Mouse (Mus musculus) forebrain, embryonic 14.5 days (tissue): ENCODE data around the gene Tle3. TPM values are rescaled to one million over a fixed set of nuclear protein-coding genes. Genes with fewer than 3 reads are reported as not detected.

ENCODE experiments used
- ATAC-seq: fragments of 200-750 bp; cut with Nextera tagmentation; 2 replicates; pipeline ENCODE4 v1.8.0; 2017; ENCODE audit warnings: mild to moderate bottlenecking, moderate library complexity
- DNase-seq: peaks from one replicate; pipeline ENCODE4 v3.0.0-alpha.2; 2015; ENCODE audit warnings: low spot score
- H3K27ac ChIP-seq: fragments of 300-500 bp; sonication (generic); 2 replicates; pipeline ENCODE4 v1.5.1; 2014; ENCODE audit warnings: low read depth, mild to moderate bottlenecking, control low read depth, low read length, moderate library complexity
- H3K27me3 ChIP-seq: fragments of 300-500 bp; sonication (generic); replicated peaks from 2 replicates; pipeline ENCODE4 v1.6.1; 2014; ENCODE audit warnings: low read length, control low read depth, mixed read lengths; ENCODE audit not compliant: control insufficient read depth, insufficient read depth
- H3K36me3 ChIP-seq: fragments of 300-500 bp; sonication (generic); 2 replicates; pipeline ENCODE4 v1.6.1; 2014; ENCODE audit warnings: low read length, control low read depth; ENCODE audit not compliant: control insufficient read depth, insufficient read depth
- H3K4me1 ChIP-seq: fragments of 300-500 bp; sonication (generic); 2 replicates; pipeline ENCODE4 v1.6.1; 2014; ENCODE audit warnings: antibody characterized with exemption, low read length, control low read depth; ENCODE audit not compliant: control insufficient read depth, insufficient read depth
- H3K4me2 ChIP-seq: fragments of 300-500 bp; sonication (generic); 2 replicates; pipeline ENCODE4 v1.6.1; 2014; ENCODE audit warnings: mild to moderate bottlenecking, control low read depth, low read length
- H3K4me3 ChIP-seq: fragments of 300-500 bp; sonication (generic); 2 replicates; pipeline ENCODE4 v1.5.1; 2014; ENCODE audit warnings: low read depth, low read length, control low read depth
- H3K9ac ChIP-seq: fragments of 300-500 bp; sonication (generic); 2 replicates; pipeline ENCODE4 v1.6.1; 2014; ENCODE audit warnings: mild to moderate bottlenecking, low read length, control low read depth, moderate library complexity
- H3K9me3 ChIP-seq: fragments of 300-500 bp; sonication (generic); replicated peaks from 2 replicates; pipeline ENCODE4 v1.6.1; 2016; ENCODE audit warnings: low read length, control low read depth, mixed read lengths; ENCODE audit not compliant: control insufficient read depth
- WGBS: fragments of 180-500 bp; shearing (Covaris S2); extraction: QIAGEN DNeasy Blood & Tissue Kit; methylation state at CpG from one replicate; pipeline ENCODE4 v1.1.7; 2014; 5-methylcytosine and 5-hydroxymethylcytosine counted together
- polyA plus RNA-seq: library from polyadenylated mRNA; unstranded; fragments of >200 nt; fragmentation: Nextera tagmentation; extraction: Ambion mirVana; gene quantifications from 2 replicates; pipeline ENCODE4 v1.2.1, GENCODE M21; 2014

The Tle3 gene
- polyA plus RNA-seq: 28.1 and 30.1 TPM in 2 replicates

DNA sequence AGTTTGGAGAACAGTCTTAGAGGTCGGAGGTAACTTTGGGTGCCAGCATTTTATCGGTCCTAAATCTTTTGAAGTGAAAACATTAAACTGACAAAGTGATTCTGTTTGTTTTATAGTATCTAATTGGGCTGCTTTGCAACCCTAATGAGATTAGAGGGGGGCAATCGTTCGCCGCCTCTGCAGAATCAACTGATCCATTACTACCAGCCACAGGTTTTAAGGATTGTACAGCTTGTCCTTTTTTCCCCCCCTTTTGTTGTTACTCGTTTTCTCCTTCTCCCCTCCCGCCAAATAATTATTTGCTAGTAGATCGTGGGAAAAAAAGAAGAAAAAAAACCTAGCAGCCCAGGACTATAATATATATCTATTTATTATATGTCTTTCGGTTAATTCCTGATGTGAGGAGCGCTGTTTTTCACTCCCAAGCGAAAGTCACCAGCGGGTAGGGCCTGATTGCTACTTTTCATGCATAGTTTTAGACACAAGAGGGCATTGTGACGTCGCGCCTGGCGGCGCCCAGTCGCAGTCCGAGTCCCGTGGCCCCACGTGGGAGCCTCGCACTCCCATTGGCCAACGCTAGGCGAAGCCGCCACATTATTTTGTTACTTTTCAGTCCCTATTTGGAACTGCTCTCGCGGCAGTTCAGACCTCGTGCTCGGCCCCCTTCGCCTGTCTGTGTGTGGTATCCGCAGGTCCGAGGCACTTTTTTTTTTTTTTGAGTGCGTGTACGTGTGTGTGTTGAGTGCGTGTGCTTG lies at the start of gene Tle3:
Tle3 (plus strand) TSS at position 612 of the 755 bp plus-strand sequence.
- peak; percentile 100 for DNase-seq
- ATAC-seq: peak; percentile 69
- no peaks in the 10 kb centered on the region for H3K9me3 ChIP-seq
- peak within 1 kb of the TSS; percentile 92 for H3K27ac ChIP-seq
- H3K4me1 ChIP-seq: peaks cover 48% of the 10 kb centered on the region
- no peaks in the 10 kb centered on the region; the same call in 1 of the 2 replicates for H3K27me3 ChIP-seq
- H3K4me2 ChIP-seq: peak within 1 kb of the TSS; percentile 91
- H3K9ac ChIP-seq: peak within 1 kb of the TSS; percentile 100
- under 1% methylated on average over 35 of the region's 35 CpGs for WGBS
- peaks cover 12% of the 10 kb centered on the region; the same call in 1 of the 2 replicates for H3K36me3 ChIP-seq
- H3K4me3 ChIP-seq: peak within 1 kb of the TSS; percentile 97

DNA sequence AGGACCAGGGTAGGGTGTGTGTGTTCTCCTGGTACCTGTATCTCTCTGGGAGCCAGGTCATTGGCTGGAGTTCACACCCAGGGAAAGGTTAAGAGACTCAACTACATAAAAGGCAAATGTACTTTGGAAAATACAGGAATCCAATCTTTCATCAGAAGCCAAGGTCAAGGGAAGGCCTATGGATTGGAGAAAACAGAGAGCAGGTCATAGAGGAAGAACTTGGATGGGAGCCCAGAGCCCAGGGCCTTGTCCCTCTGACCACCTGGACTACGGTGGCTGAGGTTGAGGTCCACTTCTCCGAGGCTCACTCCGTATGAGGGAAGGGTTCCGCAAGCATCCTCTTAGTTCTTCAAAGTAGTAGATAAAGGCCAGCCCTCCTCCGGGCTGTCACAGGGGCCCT lies 48.9 kb upstream of the Tle3 start:
- Histone ChIP-seq H3K9me3 (no peaks in the 10 kb centered on the region), H3K4me1 (peaks cover 7% of the 10 kb centered on the region), H3K4me3 (no peak overlapping the region), H3K27ac (no peak overlapping the region), H3K27me3 (no peaks in the 10 kb centered on the region), H3K4me2 (no peak overlapping the region), H3K36me3 (no peaks in the 10 kb centered on the region), H3K9ac (no peak overlapping the region)
- DNase-seq: no peak
- 63% methylated on average over 5 of the region's 5 CpGs for WGBS
- no peak for ATAC-seq

DNA sequence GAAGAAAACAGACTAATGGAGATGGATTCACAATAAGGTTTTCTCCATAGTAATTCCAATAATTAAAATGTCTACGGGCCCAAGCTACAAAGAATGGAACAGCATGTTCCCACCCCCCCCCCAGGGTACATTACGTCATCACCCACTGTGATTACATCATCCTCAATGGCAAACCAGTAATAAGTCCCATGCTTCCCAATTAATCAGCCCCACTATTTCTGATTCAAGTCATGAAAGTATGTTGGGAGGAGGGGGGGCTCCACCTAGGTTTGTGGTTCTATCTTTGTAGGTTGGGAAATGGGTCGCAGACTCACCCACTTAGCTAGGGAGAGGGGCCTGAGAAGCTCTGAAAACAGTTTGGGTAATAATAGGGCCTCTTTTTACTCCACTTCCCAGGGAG lies 48.3 kb upstream of the Tle3 start:
- ATAC-seq: no peak; the same call in 1 of the 2 replicates
- no peaks in the 10 kb centered on the region for H3K27me3 ChIP-seq
- no peak overlapping the region; the same call in 1 of the 2 replicates for H3K27ac ChIP-seq
- H3K4me2 ChIP-seq: no peak overlapping the region
- H3K4me3 ChIP-seq: no peak overlapping the region
- WGBS: 9% methylated on average over 3 of the region's 3 CpGs
- no peak overlapping the region for H3K9ac ChIP-seq
- no peaks in the 10 kb centered on the region for H3K9me3 ChIP-seq
- H3K36me3 ChIP-seq: no peaks in the 10 kb centered on the region
- peak; percentile 52 for DNase-seq
- H3K4me1 ChIP-seq: peaks cover 7% of the 10 kb centered on the region

DNA sequence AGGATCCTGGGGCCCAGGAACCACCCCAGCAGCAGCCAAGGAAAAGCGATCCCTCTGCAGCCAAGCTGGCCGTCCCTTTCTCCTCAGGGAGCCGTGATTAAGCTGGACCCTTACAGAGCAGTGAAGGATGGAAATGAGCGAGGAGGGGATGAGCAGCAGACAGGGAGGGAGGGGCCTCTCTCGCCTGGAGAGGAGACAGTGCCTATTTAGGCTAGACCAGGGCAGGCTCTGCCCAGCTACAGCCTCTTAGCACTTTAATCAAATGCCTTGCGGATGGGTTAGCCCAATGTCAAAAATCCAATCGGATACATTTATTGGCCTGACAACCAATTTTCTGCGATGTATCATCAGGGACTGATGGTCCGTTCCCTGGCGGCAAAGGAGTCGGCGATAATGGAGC lies 47.8 kb upstream of the Tle3 start:
- no peak for DNase-seq
- Histone ChIP-seq H3K36me3 (no peaks in the 10 kb centered on the region), H3K4me1 (peaks cover 7% of the 10 kb centered on the region), H3K9me3 (no peaks in the 10 kb centered on the region), H3K4me3 (no peak overlapping the region), H3K27ac (no peak overlapping the region; the same call in 1 of the 2 replicates), H3K9ac (no peak overlapping the region), H3K4me2 (no peak overlapping the region), H3K27me3 (no peaks in the 10 kb centered on the region)
- WGBS: 5% methylated on average over 12 of the region's 12 CpGs
- ATAC-seq: no peak

DNA sequence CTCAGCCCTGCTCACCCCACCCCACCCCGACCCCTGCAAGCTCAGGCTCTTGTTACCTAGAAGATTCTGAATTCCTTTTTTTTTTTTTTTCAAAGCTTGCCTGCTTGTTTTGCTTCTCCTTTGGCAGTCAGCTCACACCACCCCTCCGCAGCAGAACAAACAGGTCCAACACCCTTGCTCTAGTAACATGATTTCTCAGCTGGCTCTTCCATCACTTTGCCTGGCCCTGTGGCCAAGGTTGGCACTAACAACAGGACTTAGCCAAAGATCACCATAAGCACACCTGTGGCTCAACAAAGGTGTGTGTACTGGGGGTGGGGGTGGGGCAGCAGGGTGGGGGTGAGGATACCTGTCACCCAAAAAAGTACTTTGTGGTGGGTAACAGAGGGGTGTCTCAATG lies 47.2 kb upstream of the Tle3 start:
- no peak overlapping the region for H3K4me2 ChIP-seq
- no peaks in the 10 kb centered on the region for H3K27me3 ChIP-seq
- no peak for ATAC-seq
- no peak overlapping the region for H3K9ac ChIP-seq
- no peaks in the 10 kb centered on the region for H3K36me3 ChIP-seq
- H3K4me3 ChIP-seq: no peak overlapping the region
- no peak overlapping the region for H3K27ac ChIP-seq
- peaks cover 7% of the 10 kb centered on the region for H3K4me1 ChIP-seq
- 33% methylated on average over 2 of the region's 2 CpGs for WGBS
- DNase-seq: no peak
- no peaks in the 10 kb centered on the region for H3K9me3 ChIP-seq

DNA sequence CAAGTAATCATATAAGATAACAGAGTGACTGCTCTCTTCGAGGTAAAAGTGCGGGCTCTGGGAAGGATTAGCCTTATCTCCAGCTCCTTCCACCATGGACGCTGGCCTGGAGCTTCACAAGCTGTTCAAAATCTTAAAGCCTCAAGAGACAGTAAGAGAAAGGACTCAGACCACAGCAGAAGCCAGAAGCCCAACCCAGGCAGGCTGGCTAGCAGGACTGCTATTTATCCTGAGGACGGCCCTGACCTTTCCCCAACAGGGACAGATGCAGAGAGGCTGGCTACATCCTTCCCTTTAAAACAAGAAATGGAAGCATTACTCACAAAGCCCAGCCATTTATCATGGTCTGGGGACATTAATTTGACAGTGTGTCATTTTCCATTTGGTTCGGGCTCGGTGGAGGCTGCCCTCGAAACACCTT lies 46.2 kb upstream of the Tle3 start:
- no peaks in the 10 kb centered on the region for H3K27me3 ChIP-seq
- H3K9me3 ChIP-seq: no peaks in the 10 kb centered on the region
- no peak overlapping the region for H3K9ac ChIP-seq
- WGBS: 50% methylated on average over 7 of the region's 7 CpGs
- H3K4me2 ChIP-seq: no peak overlapping the region
- ATAC-seq (no peak), DNase-seq (no peak)
- no peaks in the 10 kb centered on the region for H3K36me3 ChIP-seq
- H3K27ac ChIP-seq: no peak overlapping the region
- peaks cover 7% of the 10 kb centered on the region for H3K4me1 ChIP-seq
- H3K4me3 ChIP-seq: no peak overlapping the region

DNA sequence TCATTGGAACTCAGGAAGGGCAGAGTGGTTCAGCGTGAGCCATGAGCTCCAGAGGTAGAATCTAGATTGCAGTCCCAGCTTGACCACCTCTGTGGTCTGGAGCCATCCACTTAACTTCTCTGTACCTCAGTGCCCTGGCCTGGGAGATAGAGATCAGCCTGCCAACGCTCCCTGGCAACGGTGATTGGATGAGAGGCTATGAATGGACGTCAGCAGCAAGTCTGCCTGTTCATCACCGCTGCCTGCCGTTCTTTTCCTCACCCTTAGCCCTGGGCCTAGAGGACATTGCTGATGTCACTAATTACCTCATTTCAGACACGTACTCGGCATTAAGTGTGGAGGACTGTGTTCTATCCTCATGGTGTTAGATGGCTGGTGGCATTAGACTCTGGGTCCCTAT lies 45.2 kb upstream of the Tle3 start:
- no peak overlapping the region for H3K9ac ChIP-seq

DNA sequence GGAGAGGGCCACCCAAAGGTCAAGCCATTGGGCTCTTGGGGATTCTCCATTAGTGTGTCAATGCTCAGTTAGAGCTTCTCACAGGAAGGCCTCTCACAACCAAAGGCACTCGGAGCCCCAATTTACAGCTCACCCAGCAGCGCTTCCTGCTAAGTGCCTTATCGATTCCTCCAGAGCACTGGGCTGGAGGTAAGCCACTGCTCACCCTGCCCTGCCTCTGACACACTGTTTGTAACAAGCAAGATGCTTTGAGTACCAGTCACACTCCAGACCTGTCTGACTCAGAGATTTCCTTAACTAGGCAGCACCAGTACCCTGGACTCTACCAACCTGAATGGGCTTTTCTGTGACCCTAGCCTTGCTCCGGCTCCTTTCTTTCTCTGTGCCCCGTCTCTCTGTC lies 44.0 kb upstream of the Tle3 start:
- no peaks in the 10 kb centered on the region for H3K36me3 ChIP-seq
- H3K27ac ChIP-seq: no peak overlapping the region
- no peaks in the 10 kb centered on the region for H3K9me3 ChIP-seq
- no peaks in the 10 kb centered on the region for H3K27me3 ChIP-seq
- H3K4me3 ChIP-seq: no peak overlapping the region
- no peak for ATAC-seq
- no peak overlapping the region for H3K4me2 ChIP-seq
- 89% methylated on average over 5 of the region's 5 CpGs for WGBS
- DNase-seq: no peak
- H3K9ac ChIP-seq: no peak overlapping the region
- peaks cover 7% of the 10 kb centered on the region for H3K4me1 ChIP-seq

More for the DNA sequence above, 45.2 kb upstream of the Tle3 start:
- no peak overlapping the region for H3K27ac ChIP-seq
- 67% methylated on average over 8 of the region's 8 CpGs for WGBS
- H3K4me2 ChIP-seq: no peak overlapping the region
- H3K4me3 ChIP-seq: no peak overlapping the region
- ATAC-seq (no peak), DNase-seq (no peak)
- no peaks in the 10 kb centered on the region for H3K9me3 ChIP-seq
- no peaks in the 10 kb centered on the region for H3K27me3 ChIP-seq
- H3K4me1 ChIP-seq: peaks cover 7% of the 10 kb centered on the region
- H3K36me3 ChIP-seq: no peaks in the 10 kb centered on the region

DNA sequence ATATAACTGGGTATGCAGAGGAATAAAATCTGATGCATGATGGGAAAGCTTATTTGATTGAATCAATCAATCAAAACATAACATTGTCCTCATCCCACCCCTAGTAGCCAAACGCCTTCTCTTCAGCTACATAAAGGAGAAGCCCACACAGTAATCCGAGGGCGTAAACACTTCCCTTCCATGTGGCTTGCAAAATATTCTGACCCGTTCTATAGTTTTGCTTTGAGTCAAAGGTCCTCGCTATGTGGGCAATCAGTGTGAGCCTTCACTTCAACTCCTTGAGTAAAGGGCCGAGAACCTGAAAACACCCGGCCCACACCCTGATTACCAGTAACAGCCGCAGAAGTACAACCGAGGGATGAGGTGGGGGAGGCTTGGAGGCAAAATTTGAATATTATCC lies 41.4 kb upstream of the Tle3 start:
- Histone ChIP-seq H3K9ac (no peak overlapping the region), H3K27me3 (no peaks in the 10 kb centered on the region), H3K36me3 (no peaks in the 10 kb centered on the region), H3K9me3 (no peaks in the 10 kb centered on the region), H3K27ac (no peak overlapping the region), H3K4me3 (no peak overlapping the region), H3K4me1 (no peaks in the 10 kb centered on the region), H3K4me2 (no peak overlapping the region)
- 90% methylated on average over 9 of the region's 9 CpGs for WGBS
- no peak for DNase-seq
- no peak for ATAC-seq
